Comparison of ENCODE assay signal across 8 mouse cellular contexts in the genomic region with DNA sequence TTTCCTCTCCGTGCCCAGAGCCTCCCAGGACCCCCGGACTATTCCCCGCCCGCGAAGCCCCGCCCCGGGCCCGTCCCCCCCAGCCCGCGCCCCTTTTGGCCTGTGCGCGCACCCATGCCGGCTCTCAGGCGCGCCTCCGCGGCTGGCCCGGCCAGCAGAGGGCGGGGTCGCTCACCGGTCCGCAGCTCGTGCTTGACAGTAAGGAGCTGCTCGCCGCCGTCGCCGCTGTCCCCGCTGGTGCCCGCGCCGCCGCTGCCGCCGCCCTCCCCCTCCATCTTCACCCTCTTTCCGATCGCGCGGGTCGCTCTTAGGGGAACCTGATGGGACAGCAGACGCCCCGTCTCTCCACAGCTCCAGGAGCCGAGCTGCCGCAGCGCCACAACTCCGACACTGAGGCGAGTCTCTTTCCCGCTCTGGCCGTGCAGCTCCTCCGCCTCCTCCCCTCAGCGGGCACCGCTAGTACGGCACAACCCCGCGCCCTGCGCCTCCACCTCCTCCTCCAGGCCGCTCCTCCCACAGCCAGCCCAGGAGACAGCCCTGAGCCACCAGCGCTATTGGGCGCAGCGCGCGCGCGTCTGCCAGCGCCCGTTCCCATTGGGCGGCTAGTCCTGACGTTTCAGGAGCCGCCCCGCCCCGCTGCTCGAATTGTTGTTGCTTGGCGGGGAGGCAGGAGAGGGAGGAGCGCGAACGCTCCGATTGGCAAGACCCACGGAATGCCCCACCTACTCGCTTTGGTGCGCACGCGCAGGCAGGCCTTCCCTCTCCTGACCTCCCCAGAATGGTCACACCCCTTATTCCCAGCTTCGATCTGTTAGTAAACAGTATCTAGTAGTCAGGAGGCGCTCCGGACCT. TPM values are rescaled to one million over a fixed set of nuclear protein-coding genes. Genes with fewer than 3 reads are reported as not detected.
DNase-seq lines count a peak whose midpoint lies in the region; ATAC-seq lines count a peak whose summit lies in the region.

No protein-coding gene starts in this region.

- peak; percentile 99 for DNase-seq in adipocyte (ENCODE audit: low spot score)
- DNase-seq in embryo, embryonic 10 days (ENCODE audit: low spot score) = peak; percentile 100
- DNase-seq in gastrocnemius, postnatal 10 days = peak; percentile 99
- peak; percentile 99 for DNase-seq in induced T-regulatory cell, adult 2 months (ENCODE audit: low read depth)
- peak; percentile 99 to 100 for DNase-seq in left cerebral cortex, adult 9 months (ENCODE audit: low spot score in 2 of 2)
- peak; percentile 99 for DNase-seq in right cerebral cortex, postnatal 14 days
- DNase-seq in urinary bladder, postnatal 36 days (ENCODE audit: low spot score in 2 of 2) = peak; percentile 98 to 99

- ATAC-seq in megakaryocyte progenitor cell, adult 5-6 weeks (replicated peaks; ENCODE audit: poor library complexity) = peak; percentile 78

RNA-seq across cellular contexts. Expression of a gene that starts 2.0 kb away (rescaled TPM):
- 10 to 100 TPM; 10.4 to 11.5 TPM for total RNA-seq in gastrocnemius, postnatal 10 days (2021)
- total RNA-seq in megakaryocyte progenitor cell, adult 5-6 weeks (2015) = 21.8 and 26.2 TPM in 2 replicates
- total RNA-seq in megakaryocyte progenitor cell, adult 5-6 weeks (2017) = 25.4 and 29.1 TPM in 2 replicates

RNA-seq across cellular contexts. Expression of a gene that starts 54.0 kb away (rescaled TPM):
- 1 to 10 TPM; 3.9 to 5.0 TPM for total RNA-seq in gastrocnemius, postnatal 10 days (2021)
- 12.5 and 15.1 TPM in 2 replicates for total RNA-seq in megakaryocyte progenitor cell, adult 5-6 weeks (2015)
- total RNA-seq in megakaryocyte progenitor cell, adult 5-6 weeks (2017) = 13.1 and 15.3 TPM in 2 replicates

Comparison
In these comparisons a context has a peak if more than half of its experiments do, and no peak if none do; other contexts are left out.
1. Peak in every context shown above with its lines: DNase-seq and ATAC-seq.